Mouse (Mus musculus): ENCODE data around the gene Gpr156. TPM values are rescaled to one million over a fixed set of nuclear protein-coding genes. Genes with fewer than 3 reads are reported as not detected.

Gpr156 gene
- polyA plus RNA-seq, 1 experiment from 2014 or later = 1.3 TPM

GRCm38 (mm10) chr16:37990553-37991344, 74.5 kb downstream of the Gpr156 start:
- ATAC-seq (ENCODE audit: low FRiP score, low TSS enrichment) = peak; percentile 66
- WGBS = 51% methylated on average over 10 of the region's 10 CpGs
- H3K9ac ChIP-seq (replicated peaks; ENCODE audit: low read length) = no peak overlapping the region
- H3K4me2 ChIP-seq (replicated peaks; ENCODE audit: low read depth, low read length) = no peak overlapping the region
- H3K9me3 ChIP-seq (ENCODE audit: low read length) = no peaks in the 10 kb centered on the region
- H3K4me1 ChIP-seq (ENCODE audit: insufficient read depth, low read length) = peaks cover 29% of the 10 kb centered on the region
- no peaks in the 10 kb centered on the region for H3K36me3 ChIP-seq (ENCODE audit: insufficient read depth, low read length)
- no peaks in the 10 kb centered on the region for H3K27me3 ChIP-seq (ENCODE audit: insufficient read depth, low read length)
- H3K27ac ChIP-seq (ENCODE audit: low read length) = no peak overlapping the region
- H3K4me3 ChIP-seq (ENCODE audit: low read length) = no peak overlapping the region

GRCm38 (mm10) chr16:37992806-37993205, 76.5 kb downstream of the Gpr156 start:
- H3K27ac ChIP-seq (ENCODE audit: low read length) = no peak overlapping the region
- no peak overlapping the region for H3K4me3 ChIP-seq (ENCODE audit: low read length)
- no peak overlapping the region for H3K9ac ChIP-seq (replicated peaks; ENCODE audit: low read length)
- ATAC-seq (ENCODE audit: low FRiP score, low TSS enrichment) = no peak
- peaks cover 27% of the 10 kb centered on the region for H3K4me1 ChIP-seq (ENCODE audit: insufficient read depth, low read length)
- 12% methylated on average over 8 of the region's 8 CpGs for WGBS
- H3K36me3 ChIP-seq (ENCODE audit: insufficient read depth, low read length) = no peaks in the 10 kb centered on the region
- H3K27me3 ChIP-seq (ENCODE audit: insufficient read depth, low read length) = no peaks in the 10 kb centered on the region
- no peak overlapping the region for H3K4me2 ChIP-seq (replicated peaks; ENCODE audit: low read depth, low read length)
- no peaks in the 10 kb centered on the region for H3K9me3 ChIP-seq (ENCODE audit: low read length)

- H3K4me1 ChIP-seq (ENCODE audit: insufficient read depth, low read length) = peaks cover 15% of the 10 kb centered on the region
- no peaks in the 10 kb centered on the region for H3K9me3 ChIP-seq (ENCODE audit: low read length)
- no peak overlapping the region for H3K27ac ChIP-seq (ENCODE audit: low read length)
- no peak overlapping the region for H3K4me3 ChIP-seq (ENCODE audit: low read length)
- H3K36me3 ChIP-seq (ENCODE audit: insufficient read depth, low read length) = no peaks in the 10 kb centered on the region
- WGBS = 13% methylated on average over 12 of the region's 12 CpGs
- H3K4me2 ChIP-seq (replicated peaks; ENCODE audit: low read depth, low read length) = peak overlapping the region; percentile 35
- no peak overlapping the region for H3K9ac ChIP-seq (replicated peaks; ENCODE audit: low read length)
- H3K27me3 ChIP-seq (ENCODE audit: insufficient read depth, low read length) = no peaks in the 10 kb centered on the region
- peak; percentile 44; the same call in 1 of the 2 replicates for ATAC-seq (ENCODE audit: low FRiP score, low TSS enrichment)
These were observed 78.4 kb downstream of the Gpr156 start for GRCm38 (mm10) chr16:37994647-37995046.

- 55% methylated on average over 4 of the region's 4 CpGs for WGBS
- no peak for ATAC-seq (ENCODE audit: low FRiP score, low TSS enrichment)
- Histone ChIP-seq H3K27me3 (ENCODE audit: insufficient read depth, low read length) (no peaks in the 10 kb centered on the region), H3K4me1 (ENCODE audit: insufficient read depth, low read length) (peaks cover 26% of the 10 kb centered on the region), H3K4me3 (ENCODE audit: low read length) (no peak overlapping the region), H3K9ac (replicated peaks; ENCODE audit: low read length) (no peak overlapping the region), H3K4me2 (replicated peaks; ENCODE audit: low read depth, low read length) (no peak overlapping the region), H3K9me3 (ENCODE audit: low read length) (no peaks in the 10 kb centered on the region), H3K36me3 (ENCODE audit: insufficient read depth, low read length) (no peaks in the 10 kb centered on the region), H3K27ac (ENCODE audit: low read length) (no peak overlapping the region)
These were observed 81.5 kb downstream of the Gpr156 start for GRCm38 (mm10) chr16:37997771-37998170.

GRCm38 (mm10) chr16:37999762-38000161, 83.5 kb downstream of the Gpr156 start:
- no peaks in the 10 kb centered on the region for H3K9me3 ChIP-seq (ENCODE audit: low read length)
- H3K9ac ChIP-seq (replicated peaks; ENCODE audit: low read length) = no peak overlapping the region
- H3K4me2 ChIP-seq (replicated peaks; ENCODE audit: low read depth, low read length) = no peak overlapping the region
- peaks cover 19% of the 10 kb centered on the region for H3K4me1 ChIP-seq (ENCODE audit: insufficient read depth, low read length)
- H3K27me3 ChIP-seq (ENCODE audit: insufficient read depth, low read length) = no peaks in the 10 kb centered on the region
- ATAC-seq (ENCODE audit: low FRiP score, low TSS enrichment) = no peak
- no peak overlapping the region for H3K27ac ChIP-seq (ENCODE audit: low read length)
- H3K36me3 ChIP-seq (ENCODE audit: insufficient read depth, low read length) = no peaks in the 10 kb centered on the region
- WGBS = 81% methylated on average over 1 of the region's 1 CpGs
- H3K4me3 ChIP-seq (ENCODE audit: low read length) = no peak overlapping the region

- Histone ChIP-seq H3K4me3 (ENCODE audit: low read length) (no peak overlapping the region), H3K9ac (replicated peaks; ENCODE audit: low read length) (no peak overlapping the region), H3K4me1 (ENCODE audit: insufficient read depth, low read length) (peaks cover 15% of the 10 kb centered on the region; the same call in 1 of the 2 replicates), H3K9me3 (ENCODE audit: low read length) (no peaks in the 10 kb centered on the region), H3K36me3 (ENCODE audit: insufficient read depth, low read length) (no peaks in the 10 kb centered on the region), H3K27ac (ENCODE audit: low read length) (no peak overlapping the region), H3K4me2 (replicated peaks; ENCODE audit: low read depth, low read length) (no peak overlapping the region), H3K27me3 (ENCODE audit: insufficient read depth, low read length) (no peaks in the 10 kb centered on the region)
- no peak for ATAC-seq (ENCODE audit: low FRiP score, low TSS enrichment)
- WGBS = 74% methylated on average over 7 of the region's 7 CpGs
These were observed 83.9 kb downstream of the Gpr156 start for GRCm38 (mm10) chr16:38000178-38000577.

GRCm38 (mm10) chr16:38001766-38002165, 85.5 kb downstream of the Gpr156 start:
- no peak for ATAC-seq (ENCODE audit: low FRiP score, low TSS enrichment)
- Histone ChIP-seq H3K9me3 (ENCODE audit: low read length) (no peaks in the 10 kb centered on the region), H3K4me2 (replicated peaks; ENCODE audit: low read depth, low read length) (no peak overlapping the region), H3K36me3 (ENCODE audit: insufficient read depth, low read length) (no peaks in the 10 kb centered on the region), H3K27ac (ENCODE audit: low read length) (no peak overlapping the region), H3K4me3 (ENCODE audit: low read length) (no peak overlapping the region), H3K27me3 (ENCODE audit: insufficient read depth, low read length) (no peaks in the 10 kb centered on the region), H3K4me1 (ENCODE audit: insufficient read depth, low read length) (peaks cover 15% of the 10 kb centered on the region; the same call in 1 of the 2 replicates), H3K9ac (replicated peaks; ENCODE audit: low read length) (no peak overlapping the region)
- 13% methylated on average over 2 of the region's 2 CpGs for WGBS

GRCm38 (mm10) chr16:38002485-38002884, 86.2 kb downstream of the Gpr156 start:
- Histone ChIP-seq H3K27me3 (ENCODE audit: insufficient read depth, low read length) (no peaks in the 10 kb centered on the region), H3K36me3 (ENCODE audit: insufficient read depth, low read length) (no peaks in the 10 kb centered on the region), H3K4me2 (replicated peaks; ENCODE audit: low read depth, low read length) (no peak overlapping the region), H3K4me1 (ENCODE audit: insufficient read depth, low read length) (peaks cover 15% of the 10 kb centered on the region; the same call in 1 of the 2 replicates), H3K4me3 (ENCODE audit: low read length) (no peak overlapping the region), H3K9me3 (ENCODE audit: low read length) (no peaks in the 10 kb centered on the region), H3K9ac (replicated peaks; ENCODE audit: low read length) (no peak overlapping the region), H3K27ac (ENCODE audit: low read length) (no peak overlapping the region)
- WGBS = 71% methylated on average over 3 of the region's 3 CpGs
- ATAC-seq (ENCODE audit: low FRiP score, low TSS enrichment) = no peak

GRCm38 (mm10) chr16:38004486-38005020, 88.3 kb downstream of the Gpr156 start:
- no peaks in the 10 kb centered on the region for H3K36me3 ChIP-seq (ENCODE audit: insufficient read depth, low read length)
- WGBS = 90% methylated on average over 17 of the region's 17 CpGs
- H3K27me3 ChIP-seq (ENCODE audit: insufficient read depth, low read length) = no peaks in the 10 kb centered on the region
- no peak overlapping the region for H3K9ac ChIP-seq (replicated peaks; ENCODE audit: low read length)
- H3K4me3 ChIP-seq (ENCODE audit: low read length) = no peak overlapping the region
- H3K9me3 ChIP-seq (ENCODE audit: low read length) = no peaks in the 10 kb centered on the region
- H3K27ac ChIP-seq (ENCODE audit: low read length) = no peak overlapping the region
- no peak for ATAC-seq (ENCODE audit: low FRiP score, low TSS enrichment)
- no peak overlapping the region for H3K4me2 ChIP-seq (replicated peaks; ENCODE audit: low read depth, low read length)
- peaks cover 15% of the 10 kb centered on the region; the same call in 1 of the 2 replicates for H3K4me1 ChIP-seq (ENCODE audit: insufficient read depth, low read length)

- no peaks in the 10 kb centered on the region for H3K9me3 ChIP-seq (ENCODE audit: low read length)
- 83% methylated on average over 10 of the region's 10 CpGs for WGBS
These were observed 89.2 kb downstream of the Gpr156 start for GRCm38 (mm10) chr16:38005471-38005870.

More at GRCm38 (mm10) chr16:38005471-38005870, 89.2 kb downstream of the Gpr156 start:
- Histone ChIP-seq H3K4me3 (ENCODE audit: low read length) (no peak overlapping the region), H3K9ac (replicated peaks; ENCODE audit: low read length) (no peak overlapping the region), H3K4me1 (ENCODE audit: insufficient read depth, low read length) (peaks cover 15% of the 10 kb centered on the region; the same call in 1 of the 2 replicates), H3K36me3 (ENCODE audit: insufficient read depth, low read length) (no peaks in the 10 kb centered on the region), H3K27ac (ENCODE audit: low read length) (no peak overlapping the region), H3K4me2 (replicated peaks; ENCODE audit: low read depth, low read length) (no peak overlapping the region), H3K27me3 (ENCODE audit: insufficient read depth, low read length) (no peaks in the 10 kb centered on the region)
- ATAC-seq (ENCODE audit: low FRiP score, low TSS enrichment) = no peak

Data from kidney, embryonic 16.5 days (tissue).